Mouse (Mus musculus): Measurements from ENCODE around the gene Kpna6. TPM values are rescaled to one million over a fixed set of nuclear protein-coding genes. Genes with fewer than 3 reads are reported as not detected.
"Not testable (repeated sequence)": the region's sequence is repeated elsewhere in the genome, so short reads cannot be mapped to it uniquely, and the experiment has no call there.

Kpna6 gene
- 10 to 100 TPM; 70.4 to 80.6 TPM for total RNA-seq (2021)
- long read RNA-seq, experiment 1, full-length matches to known transcripts: 4 of 12 reads
- long read RNA-seq, experiment 1, partial matches to known transcripts: 2 of 12 reads
- long read RNA-seq, experiment 1, other reads (novel, unspliced or antisense): 6 of 12 reads
- long read RNA-seq, experiment 2, full-length matches to known transcripts: 2 of 8 reads
- long read RNA-seq, experiment 2, partial matches to known transcripts: 1 of 8 reads
- long read RNA-seq, experiment 2, other reads (novel, unspliced or antisense): 5 of 8 reads

DNA sequence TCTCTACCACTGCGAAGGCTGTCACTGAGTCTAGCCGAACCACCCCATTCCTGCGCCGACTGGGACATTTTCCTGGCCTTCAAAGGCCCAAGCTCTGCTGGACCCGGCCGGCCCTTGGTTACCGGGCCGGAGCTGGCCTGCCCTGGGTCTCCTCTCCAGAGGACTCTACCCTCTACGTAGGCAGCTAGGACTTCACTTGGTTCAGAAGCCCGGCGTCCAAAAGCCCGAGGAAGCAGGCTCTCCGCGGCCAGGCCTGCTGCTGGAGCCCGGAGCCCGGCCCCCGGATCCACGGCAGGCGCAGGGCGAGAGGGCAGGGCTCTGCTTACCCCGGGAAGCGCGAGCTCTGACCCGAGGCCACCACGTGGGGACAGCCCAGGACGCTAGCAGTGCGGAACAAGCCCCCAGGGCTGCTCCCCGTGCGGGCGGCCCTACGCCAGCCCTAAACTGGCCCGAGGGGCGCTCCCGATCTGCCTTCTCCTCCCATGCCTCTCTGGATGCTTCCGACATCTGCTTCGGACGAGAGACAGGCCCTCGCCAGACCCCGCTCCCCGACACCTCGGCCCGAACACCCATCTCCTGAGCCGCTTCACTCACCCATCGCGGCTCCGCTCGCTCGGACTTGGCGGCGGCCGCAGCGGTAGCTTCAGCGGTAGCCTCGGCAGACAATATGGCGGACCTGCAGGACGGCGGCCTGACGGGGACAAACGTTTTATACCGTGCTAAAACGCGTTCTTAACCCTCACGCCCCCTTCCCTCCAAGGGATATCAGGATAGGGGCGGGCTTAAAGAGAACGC is at the start of gene Kpna6:
Gene Kpna6, minus strand, starts transcription at position 685 of the 795 bp plus-strand sequence.
- peak; percentile 94 for DNase-seq

DNA sequence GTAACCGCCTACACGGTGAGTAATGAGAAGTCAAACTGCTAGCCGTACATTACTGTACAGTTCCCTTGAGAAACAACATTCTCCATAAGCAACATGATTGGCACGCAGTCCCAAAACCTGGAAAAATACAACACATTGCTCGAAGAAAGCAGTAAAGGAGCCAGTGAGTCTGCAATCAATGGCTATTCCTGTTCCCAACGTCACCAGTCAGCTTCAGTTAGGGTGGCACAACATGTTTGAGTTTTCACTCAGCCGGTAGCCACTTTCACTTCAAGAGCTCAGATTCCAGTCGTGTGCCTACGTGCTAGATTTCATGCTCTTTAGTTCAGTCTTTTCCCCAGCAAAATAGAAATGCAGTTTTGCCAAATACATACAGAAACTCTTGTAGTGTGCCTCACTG is 43.7 kb upstream of the Kpna6 start:
- DNase-seq: no peak

DNA sequence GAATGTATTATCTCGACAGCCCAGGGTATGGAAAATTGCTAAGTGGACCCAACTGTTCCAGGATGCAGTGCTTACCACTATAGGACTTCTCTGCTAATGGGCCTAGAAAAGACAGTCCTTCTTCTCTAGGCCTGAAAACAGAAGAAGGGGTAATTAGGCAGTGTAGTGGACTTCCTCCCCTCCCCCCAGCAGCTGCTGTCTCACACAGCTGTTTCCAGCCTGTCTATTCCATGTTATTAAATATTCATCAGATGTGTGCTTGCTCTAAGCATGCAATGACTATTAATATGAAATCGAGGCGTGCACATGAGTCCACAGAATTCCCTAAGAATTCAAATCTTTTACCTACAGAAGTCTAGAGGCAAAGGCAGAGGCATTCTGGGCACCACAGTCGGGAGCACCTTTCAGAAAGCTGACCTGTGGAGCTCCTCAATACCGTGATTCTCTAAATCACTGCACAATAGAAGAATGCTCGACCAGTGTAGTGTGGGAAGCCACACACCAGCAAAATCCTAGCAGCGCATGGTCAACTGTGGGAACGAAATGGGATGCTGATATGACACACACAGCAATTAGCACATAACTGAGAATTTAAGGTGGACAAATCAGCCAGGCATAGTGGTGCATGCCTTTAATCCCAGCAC is 37.0 kb upstream of the Kpna6 start:
- DNase-seq: no peak

DNA sequence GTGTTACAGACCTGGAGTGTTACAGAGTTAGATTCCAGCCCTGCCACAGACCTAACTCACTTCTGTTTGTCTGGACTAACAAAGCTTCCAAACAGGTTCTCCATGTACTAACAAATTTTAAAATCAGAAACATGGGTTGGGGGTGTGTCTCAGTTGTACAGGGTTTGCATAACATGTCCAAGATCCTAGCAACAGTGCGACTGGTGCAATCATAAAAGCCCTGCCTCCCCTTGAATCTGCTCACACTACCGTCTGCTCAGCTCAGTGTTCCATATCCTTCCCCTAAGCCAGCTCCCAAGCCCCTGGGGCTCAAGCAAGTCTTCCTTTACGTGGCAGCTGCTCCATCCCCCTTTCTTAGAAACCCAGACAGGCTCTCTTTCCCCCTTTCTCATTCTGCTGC is 34.2 kb upstream of the Kpna6 start:
- DNase-seq: no peak

DNA sequence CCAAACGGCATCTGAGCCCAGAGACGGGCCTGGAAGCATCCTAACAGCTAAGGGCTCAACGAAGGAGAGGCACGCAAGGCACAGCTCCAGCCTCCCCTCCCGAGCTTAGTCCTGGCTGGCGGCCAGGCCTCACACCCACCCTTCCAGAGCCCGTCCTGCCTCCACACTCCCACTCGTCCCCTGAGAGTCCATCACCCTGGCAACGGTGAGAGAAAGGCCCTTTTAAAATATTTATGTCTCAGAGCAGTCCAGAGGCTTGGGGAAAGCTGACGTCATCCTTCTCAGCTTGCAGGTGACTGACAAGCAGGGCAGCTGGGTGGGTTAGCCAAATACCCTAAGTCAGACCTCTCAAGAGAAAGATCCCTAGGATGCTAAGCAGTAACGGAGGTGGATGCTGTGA is 29.9 kb upstream of the Kpna6 start:
- DNase-seq: peak; percentile 59

DNA sequence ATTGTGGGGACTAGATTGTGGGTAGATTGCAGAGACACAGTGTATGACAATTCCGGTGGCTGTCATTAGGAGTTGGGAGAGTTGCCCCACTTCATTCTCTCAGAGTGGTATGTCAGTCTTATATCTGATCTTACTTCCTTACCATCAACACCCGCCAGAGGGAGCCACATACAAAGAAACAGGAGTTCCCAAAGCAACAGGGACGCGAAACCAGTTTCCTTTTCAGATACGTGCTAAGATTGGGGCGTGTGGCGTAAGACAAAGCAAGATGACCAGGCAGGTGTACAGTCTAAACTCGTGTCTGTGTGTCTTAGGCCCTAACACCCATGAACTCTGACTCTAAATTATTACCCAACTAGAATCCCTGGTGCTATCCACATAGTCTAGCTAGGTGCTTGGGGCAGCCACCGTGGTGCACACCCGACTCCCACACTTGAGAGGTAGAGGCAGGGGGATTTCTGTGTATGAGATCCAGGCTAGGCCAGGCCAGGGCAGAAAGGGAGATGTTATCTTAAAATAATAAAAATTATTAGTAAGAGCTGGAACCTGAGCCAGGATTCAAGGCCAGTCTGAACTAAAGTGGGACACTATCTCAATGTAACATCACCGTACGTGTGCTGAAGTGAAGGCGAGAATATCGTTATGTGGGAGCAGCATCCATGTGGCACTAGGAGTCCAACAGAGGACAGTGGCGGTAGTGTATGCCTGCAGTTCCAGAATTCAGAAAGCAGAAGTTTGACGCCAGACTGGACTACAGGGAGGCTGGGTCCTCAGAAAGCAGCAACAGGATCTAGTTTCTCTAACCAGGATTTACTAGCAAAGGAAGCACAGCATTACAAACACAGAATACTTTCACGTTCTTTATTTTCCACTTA is 29.2 kb upstream of the Kpna6 start:
- DNase-seq: peak; percentile 91

DNA sequence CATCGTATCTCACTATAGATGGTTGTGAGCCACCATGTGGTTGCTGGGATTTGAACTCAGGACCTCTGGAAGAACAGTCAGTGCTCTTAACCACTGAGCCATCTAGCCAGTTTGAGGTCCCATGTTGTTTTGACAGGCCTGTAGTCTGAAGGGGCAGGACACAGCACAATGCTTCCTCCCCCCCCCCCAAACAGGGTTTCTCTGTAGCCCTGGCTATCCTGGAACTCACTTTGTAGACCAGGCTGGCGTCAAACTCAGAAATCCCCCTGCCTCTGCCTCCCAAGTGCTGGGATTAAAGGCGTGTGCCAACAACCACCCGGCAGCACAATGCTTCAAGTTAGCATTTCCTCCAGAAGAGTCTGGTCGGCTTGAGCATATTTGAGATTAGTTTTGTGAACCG is 28.1 kb upstream of the Kpna6 start:
- DNase-seq: not testable (repeated sequence)

DNA sequence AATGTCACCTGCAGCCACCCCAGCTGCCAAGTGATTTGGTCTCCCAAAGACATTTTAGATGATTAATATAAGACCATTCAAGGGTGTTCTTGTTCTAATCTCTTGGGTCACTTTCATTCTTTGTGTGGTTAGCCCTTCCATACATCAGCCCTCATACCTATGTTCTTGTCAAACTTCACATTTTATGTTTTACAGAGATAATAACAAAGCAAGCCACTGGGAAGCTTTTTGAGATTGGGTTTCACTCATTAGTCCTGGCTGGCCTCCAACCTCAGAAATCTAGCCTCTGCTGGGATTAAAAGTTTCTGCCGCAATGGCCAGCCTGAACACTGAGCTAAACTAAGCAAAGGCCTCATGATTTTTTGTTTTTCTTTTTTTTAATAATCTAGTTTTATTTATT is 27.6 kb upstream of the Kpna6 start:
- no peak for DNase-seq

DNA sequence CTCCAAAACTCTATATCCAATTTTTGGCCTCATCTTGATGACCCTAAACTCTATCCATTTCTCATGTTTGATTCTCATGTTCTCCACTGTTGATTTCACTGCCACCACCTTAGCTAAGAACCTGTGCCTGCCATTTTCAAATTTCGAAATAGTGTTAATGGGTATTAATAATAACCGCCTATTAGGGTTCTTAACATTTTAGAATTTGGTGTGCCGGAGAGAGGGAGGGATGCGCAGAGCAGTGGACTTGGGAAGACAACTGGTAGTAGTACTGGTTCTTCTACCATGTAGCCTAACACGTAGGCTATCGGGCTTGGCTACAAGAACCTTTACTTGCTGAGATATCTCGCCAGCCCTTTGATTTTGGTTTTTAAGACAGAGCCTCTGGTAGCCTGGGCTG is 24.6 kb upstream of the Kpna6 start:
- DNase-seq: no peak

DNA sequence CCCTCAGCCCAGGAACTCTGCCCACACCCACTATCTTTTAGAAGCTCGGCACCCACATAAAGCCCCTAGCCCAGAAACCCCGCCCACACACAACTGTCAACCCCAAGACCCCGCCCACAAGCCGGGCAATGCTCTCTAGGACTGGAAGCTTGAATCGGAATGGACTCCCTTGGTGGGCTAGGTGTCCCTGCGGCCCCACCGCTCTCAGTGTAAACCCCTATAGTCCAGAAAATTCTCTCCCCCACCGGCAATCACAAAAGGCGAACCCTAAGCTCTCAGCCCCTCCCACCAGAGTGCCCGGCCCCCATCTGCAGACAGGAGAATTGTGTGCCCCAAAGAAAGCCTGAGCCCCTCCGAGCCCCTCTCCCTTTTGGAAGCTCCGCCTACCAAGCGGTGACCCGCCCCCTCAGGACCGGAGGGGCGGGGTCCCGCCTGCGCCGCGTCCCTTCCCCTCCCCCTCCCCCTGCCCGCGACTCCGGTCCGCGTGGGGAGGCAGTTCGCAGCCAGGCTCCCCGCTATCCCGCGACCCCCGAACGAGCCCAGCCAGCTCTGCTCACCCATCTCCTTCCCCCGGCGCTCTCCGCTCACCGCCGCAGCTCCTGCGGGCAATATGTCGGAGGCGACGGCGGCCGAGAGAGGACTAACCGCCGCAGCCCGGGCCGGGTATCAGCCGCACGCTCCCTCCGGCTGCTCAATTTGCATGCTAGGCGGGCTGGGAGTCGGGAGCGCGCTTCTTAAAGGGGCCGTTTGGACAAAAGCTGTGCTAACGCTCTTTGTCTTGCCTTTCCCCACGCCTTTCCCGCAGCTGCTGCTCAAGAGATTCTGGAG is 23.8 kb upstream of the Kpna6 start, which contains the start of gene Tmem39b:
Gene Tmem39b, minus strand, starts transcription at position 681 of the 828 bp plus-strand sequence.
- DNase-seq: peak; percentile 94

DNA sequence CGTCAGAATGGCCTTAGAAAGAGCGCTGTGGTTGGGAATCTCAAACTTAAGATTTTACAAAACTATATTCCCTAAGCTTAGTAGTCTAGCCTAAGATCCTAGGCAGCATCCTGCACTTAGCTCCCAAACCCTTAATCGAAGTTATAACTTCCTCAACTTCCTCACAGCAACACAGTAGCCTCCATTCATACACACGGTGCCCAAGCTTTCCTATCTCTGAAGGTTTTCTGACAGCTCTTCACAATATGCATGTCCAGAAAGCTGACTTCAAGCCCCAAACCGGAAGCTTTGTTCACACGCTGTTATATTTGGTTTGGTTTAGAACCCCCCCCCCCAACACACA is 23.2 kb upstream of the Kpna6 start:
- DNase-seq: no peak

DNA sequence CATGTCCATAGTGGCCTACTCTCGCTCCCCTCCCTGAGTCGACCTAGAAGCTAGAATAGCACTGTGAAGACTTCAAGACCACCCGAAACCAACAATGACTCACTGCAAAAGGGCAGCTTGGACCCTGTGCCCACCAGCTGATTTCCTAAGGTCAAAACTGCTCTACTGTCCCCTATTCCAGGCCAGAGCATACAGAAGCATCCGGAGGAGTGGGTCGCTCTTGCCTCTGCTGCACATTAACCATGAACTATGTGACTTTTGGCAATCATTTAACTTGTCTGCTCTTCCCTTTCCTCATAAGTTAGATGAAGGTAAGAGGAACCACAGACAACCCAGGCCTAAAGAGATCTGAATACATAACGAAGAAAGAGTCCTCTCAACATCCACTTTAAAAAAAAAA is 12.0 kb upstream of the Kpna6 start:
- no peak for DNase-seq

DNA sequence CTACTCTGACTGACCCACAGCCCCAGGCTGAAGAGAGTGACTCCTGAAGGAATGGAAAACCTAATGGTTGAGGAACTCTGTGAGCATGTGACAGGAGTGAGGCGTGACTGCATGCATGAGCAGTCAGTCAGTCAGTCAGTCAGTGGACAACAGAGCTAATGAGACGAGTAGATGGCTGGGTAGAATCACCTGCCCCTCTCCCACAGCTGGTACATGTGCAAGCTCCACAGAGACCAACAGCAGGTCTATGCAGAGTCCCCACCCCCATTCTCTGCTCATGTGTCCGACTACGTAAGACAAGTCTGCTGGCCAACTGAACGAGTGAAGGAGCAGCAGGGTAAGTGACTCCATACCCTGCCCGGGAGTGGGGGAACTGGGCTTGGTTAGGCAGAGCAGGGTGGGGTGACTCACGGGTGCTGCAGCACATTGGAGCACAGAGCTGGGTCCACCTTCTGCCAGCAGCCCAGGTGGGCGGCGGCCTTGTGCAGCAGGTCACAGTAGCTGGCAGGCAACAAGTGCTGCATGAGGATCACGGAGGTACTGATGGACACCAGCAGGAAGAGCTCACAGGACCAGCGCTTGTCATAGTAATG is 11.4 kb upstream of the Kpna6 start:
- DNase-seq: no peak

DNA sequence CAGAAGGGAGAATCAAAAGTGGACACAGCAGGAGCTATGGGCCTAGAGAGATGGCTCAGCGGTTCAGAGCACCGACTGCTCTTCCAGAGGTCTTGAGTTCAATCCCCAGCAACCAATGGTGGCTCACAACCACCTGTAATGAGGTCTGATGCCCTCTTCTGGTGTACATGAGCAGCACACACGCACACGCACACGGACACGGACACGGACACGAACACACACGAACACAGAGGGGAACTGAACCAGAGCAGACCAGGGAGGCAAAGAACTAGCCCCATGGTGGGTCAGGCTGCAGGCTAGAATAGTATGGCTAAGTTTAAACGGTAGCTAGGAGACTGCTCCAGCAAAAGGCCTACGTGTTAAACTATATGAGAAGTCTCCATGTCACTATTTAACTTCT is 9.3 kb upstream of the Kpna6 start:
- DNase-seq: no peak

DNA sequence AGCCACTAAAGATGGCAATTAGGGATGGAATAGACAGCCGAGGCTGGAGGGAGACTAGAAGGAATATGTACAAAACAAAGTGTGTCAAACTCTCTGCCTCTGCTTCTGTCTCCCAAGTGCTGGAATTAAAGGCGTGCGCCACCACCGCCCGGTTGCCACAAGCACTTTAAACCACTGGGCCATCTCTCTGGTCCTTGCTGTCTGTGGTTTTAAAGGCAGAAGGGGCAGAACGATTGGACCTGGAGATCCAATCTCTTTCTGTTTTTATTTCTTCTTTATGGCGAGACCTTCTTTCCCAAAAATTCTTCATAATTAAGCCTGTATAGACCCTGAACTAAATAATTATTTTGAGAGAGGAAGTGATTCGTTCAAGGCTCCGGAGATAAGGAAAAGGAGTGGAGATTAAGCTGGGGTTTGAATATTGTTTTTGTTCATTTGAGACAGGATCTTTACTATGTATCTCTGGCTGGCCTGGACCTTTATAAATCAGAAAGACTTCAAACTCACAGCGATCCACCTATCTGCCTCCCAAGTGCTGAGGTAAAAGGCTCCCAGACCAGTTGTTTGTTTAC is 397 bp upstream of the Kpna6 start:
- no peak for DNase-seq

DNA sequence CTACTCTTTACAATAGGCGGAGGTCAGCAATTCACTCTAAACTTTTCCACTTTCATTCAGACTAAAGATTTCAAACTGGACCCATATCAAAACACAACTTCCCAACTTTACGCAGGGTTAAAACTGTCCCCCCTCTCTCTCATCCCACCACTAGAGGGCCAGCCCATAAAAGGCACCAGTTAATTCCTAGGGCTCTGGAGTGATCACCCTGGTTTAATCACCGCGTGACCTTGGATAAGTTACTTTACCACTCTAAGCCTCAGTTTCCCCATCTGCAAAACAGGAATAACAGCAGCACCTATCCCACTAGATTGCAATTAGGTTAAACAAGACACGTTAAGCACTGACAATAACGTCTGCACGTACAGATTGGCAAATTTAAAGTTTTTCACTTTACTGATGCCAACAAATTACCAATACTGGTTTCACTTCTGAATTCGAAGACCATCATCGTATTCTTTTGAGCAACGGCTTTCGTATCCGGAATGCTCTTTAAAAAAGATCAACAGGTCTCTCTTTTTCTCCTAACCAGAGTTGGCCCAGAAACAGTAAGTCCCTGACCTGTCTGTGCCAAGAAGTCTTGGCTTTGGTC is 980 bp downstream of the Kpna6 start:
- peak; percentile 66 for DNase-seq

DNA sequence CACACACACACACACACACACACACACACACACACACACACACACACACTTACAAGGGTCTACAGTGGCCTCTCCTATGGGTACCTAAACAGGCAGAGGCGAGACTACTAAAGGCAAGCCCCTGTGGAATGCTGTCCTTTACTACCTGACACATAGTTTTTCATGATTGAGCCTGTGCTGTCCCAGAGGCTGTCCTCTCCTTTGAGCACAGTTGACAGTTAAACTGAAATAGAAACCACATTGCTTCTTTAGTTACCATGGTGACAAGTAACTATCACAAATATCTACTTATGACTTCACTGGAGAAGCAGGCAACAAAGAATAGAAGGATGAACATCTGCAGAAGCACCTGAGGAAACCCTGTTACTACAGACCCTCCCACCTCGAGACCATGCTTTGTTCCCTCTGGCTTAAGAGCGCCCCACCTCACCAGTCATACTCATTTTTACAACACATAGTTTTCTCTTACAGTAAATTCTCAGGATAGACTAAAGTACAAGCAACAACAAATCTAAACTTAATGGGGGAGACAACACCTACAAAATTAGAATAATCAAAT is 10.2 kb downstream of the Kpna6 start:
- no peak for DNase-seq

DNA sequence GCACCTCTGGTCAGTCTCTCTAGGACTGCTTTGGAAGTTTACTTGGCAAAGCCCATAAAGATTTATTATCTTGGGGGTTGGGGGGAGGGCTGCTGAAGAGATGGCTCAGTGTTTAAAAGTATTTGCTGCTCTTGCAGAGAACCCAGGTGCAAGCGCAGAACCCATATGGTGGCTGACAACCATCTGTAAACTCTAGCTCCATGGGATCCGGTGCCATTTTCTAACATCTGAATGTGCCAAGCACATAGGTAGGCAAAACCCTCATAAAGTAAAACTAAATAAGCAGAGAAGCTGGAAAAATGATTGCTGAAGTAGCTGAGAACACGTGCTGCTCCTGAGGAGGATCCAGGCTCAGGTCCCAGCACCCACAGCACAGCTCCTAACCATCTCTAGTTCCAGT is 11.0 kb downstream of the Kpna6 start:
- DNase-seq: no peak

DNA sequence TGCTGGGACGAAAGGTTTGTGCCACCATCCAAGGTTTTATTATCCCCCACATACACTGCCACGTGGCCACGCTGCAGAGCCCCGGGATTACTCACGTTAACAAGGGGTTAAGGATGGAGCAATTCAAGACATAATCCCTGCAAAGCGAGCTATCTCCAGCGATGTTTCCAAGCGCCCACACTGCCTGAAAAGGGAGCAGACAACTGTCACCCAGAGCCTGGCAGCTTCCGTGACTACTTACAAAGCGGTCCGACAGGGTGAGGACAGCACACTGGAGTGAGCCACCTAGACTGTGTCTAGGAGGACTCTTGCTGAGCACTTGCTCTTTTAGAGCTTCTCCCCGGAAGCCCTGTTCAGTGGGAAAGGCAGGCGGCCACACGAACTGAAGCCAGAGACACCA is 17.8 kb downstream of the Kpna6 start:
- no peak for DNase-seq

DNA sequence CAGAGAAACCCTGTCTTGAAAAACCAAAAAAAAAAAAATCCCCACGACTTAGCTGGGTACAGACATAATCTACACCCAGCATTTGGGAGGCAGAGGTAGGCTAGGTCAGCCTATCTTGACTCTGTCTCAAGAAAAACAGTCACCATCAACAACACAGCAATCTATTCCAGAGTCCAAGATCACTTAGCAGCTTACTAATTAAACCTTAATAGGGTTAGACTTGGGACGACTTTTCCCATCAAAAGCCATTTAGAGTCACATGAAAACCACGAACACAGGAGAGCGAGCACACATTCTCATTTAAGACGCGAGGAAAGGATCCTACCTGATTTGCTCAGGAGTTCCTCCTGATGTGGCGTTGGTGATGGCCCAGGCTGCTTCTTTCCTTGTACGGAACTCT is 22.2 kb downstream of the Kpna6 start:
- DNase-seq: no peak
